Mouse (Mus musculus): ENCODE results near the gene Chd5. TPM values are rescaled to one million over a fixed set of nuclear protein-coding genes. Genes with fewer than 3 reads are reported as not detected.

Gene Chd5
- total and polyA plus RNA-seq, 2 experiments from 2014 or later, result 0.03 to 0.11 TPM

- Histone ChIP-seq H3K9me3 (replicated peaks; ENCODE audit: control insufficient read depth, low read length) (no peaks in the 10 kb centered on the region), H3K4me1 (ENCODE audit: control insufficient read depth, insufficient read depth) (peaks cover 13% of the 10 kb centered on the region; the same call in 1 of the 2 replicates), H3K27me3 (ENCODE audit: control insufficient read depth, insufficient read depth, low read length) (peaks cover 40% of the 10 kb centered on the region), H3K4me3 (ENCODE audit: low read depth, low read length) (no peak overlapping the region), H3K36me3 (replicated peaks; ENCODE audit: control insufficient read depth, insufficient read depth, low read length) (no peaks in the 10 kb centered on the region), H3K4me2 (ENCODE audit: low read depth, low read length) (no peak overlapping the region), H3K9ac (replicated peaks; ENCODE audit: low read depth, low read length) (no peak overlapping the region), H3K27ac (ENCODE audit: low read depth) (no peak overlapping the region)
- no peak for TF ChIP-seq EP300 (IDR thresholded peaks at IDR 0.05; ENCODE audit: low read depth)
- TF ChIP-seq CTCF (IDR thresholded peaks at IDR 0.05; ENCODE audit: low read depth), result peak; percentile 19; the same call in 1 of the 2 replicates
- WGBS, result 37% methylated on average over 10 of the region's 10 CpGs
- no peak for ATAC-seq (ENCODE audit: insufficient read depth, low read depth)
- no peak for DNase-seq (ENCODE audit: low spot score)
Measured at GRCm38 (mm10) chr4:152294188-152294929, 44.1 kb upstream of the Chd5 start.

GRCm38 (mm10) chr4:152295916-152296315 lies 42.5 kb upstream of the Chd5 start:
- Histone ChIP-seq H3K4me2 (ENCODE audit: low read depth, low read length) (no peak overlapping the region; the same call in 1 of the 2 replicates), H3K36me3 (replicated peaks; ENCODE audit: control insufficient read depth, insufficient read depth, low read length) (peaks cover 11% of the 10 kb centered on the region; the same call in 1 of the 2 replicates), H3K9ac (replicated peaks; ENCODE audit: low read depth, low read length) (no peak overlapping the region), H3K9me3 (replicated peaks; ENCODE audit: control insufficient read depth, low read length) (no peaks in the 10 kb centered on the region), H3K4me1 (ENCODE audit: control insufficient read depth, insufficient read depth) (peaks cover 10% of the 10 kb centered on the region; the same call in 1 of the 2 replicates), H3K4me3 (ENCODE audit: low read depth, low read length) (no peak overlapping the region), H3K27ac (ENCODE audit: low read depth) (no peak overlapping the region; the same call in 1 of the 2 replicates), H3K27me3 (ENCODE audit: control insufficient read depth, insufficient read depth, low read length) (peaks cover 25% of the 10 kb centered on the region)
- no peak for ATAC-seq (ENCODE audit: insufficient read depth, low read depth)
- WGBS, result 26% methylated on average over 4 of the region's 4 CpGs
- TF ChIP-seq EP300 (IDR thresholded peaks at IDR 0.05; ENCODE audit: low read depth) (no peak), CTCF (IDR thresholded peaks at IDR 0.05; ENCODE audit: low read depth) (no peak)
- no peak for DNase-seq (ENCODE audit: low spot score)

DNA sequence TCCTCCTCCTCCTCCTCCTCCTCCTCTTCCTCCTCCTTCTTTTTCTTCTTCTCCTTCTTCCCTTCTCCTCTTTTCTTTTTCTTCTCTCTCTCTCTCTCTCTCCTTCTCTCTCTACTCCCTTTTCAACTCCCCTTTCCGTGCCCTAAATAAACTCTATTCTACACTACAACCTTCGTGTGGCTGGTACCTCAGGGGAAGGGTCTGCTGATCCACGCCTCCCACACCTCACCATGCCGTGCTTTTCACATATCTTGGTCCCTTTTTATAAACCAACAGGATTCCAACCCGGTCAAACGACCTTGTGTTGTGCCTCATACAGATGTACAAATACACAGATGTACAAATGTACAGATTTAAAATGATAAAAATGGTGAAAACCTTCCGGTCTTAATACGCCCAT lies 42.1 kb upstream of the Chd5 start:
- 8% methylated on average over 8 of the region's 8 CpGs for WGBS
- Histone ChIP-seq H3K4me1 (ENCODE audit: control insufficient read depth, insufficient read depth) (peaks cover 10% of the 10 kb centered on the region; the same call in 1 of the 2 replicates), H3K4me2 (ENCODE audit: low read depth, low read length) (peak overlapping the region; percentile 63), H3K27me3 (ENCODE audit: control insufficient read depth, insufficient read depth, low read length) (peaks cover 21% of the 10 kb centered on the region), H3K36me3 (replicated peaks; ENCODE audit: control insufficient read depth, insufficient read depth, low read length) (peaks cover 16% of the 10 kb centered on the region; the same call in 1 of the 2 replicates), H3K9ac (replicated peaks; ENCODE audit: low read depth, low read length) (no peak overlapping the region; the same call in 1 of the 2 replicates), H3K9me3 (replicated peaks; ENCODE audit: control insufficient read depth, low read length) (no peaks in the 10 kb centered on the region), H3K27ac (ENCODE audit: low read depth) (peak overlapping the region; percentile 69), H3K4me3 (ENCODE audit: low read depth, low read length) (peak overlapping the region; percentile 88)
- TF ChIP-seq EP300 (IDR thresholded peaks at IDR 0.05; ENCODE audit: low read depth) (no peak), CTCF (IDR thresholded peaks at IDR 0.05; ENCODE audit: low read depth) (no peak)
- DNase-seq (ENCODE audit: low spot score) (no peak), ATAC-seq (ENCODE audit: insufficient read depth, low read depth) (no peak)

DNA sequence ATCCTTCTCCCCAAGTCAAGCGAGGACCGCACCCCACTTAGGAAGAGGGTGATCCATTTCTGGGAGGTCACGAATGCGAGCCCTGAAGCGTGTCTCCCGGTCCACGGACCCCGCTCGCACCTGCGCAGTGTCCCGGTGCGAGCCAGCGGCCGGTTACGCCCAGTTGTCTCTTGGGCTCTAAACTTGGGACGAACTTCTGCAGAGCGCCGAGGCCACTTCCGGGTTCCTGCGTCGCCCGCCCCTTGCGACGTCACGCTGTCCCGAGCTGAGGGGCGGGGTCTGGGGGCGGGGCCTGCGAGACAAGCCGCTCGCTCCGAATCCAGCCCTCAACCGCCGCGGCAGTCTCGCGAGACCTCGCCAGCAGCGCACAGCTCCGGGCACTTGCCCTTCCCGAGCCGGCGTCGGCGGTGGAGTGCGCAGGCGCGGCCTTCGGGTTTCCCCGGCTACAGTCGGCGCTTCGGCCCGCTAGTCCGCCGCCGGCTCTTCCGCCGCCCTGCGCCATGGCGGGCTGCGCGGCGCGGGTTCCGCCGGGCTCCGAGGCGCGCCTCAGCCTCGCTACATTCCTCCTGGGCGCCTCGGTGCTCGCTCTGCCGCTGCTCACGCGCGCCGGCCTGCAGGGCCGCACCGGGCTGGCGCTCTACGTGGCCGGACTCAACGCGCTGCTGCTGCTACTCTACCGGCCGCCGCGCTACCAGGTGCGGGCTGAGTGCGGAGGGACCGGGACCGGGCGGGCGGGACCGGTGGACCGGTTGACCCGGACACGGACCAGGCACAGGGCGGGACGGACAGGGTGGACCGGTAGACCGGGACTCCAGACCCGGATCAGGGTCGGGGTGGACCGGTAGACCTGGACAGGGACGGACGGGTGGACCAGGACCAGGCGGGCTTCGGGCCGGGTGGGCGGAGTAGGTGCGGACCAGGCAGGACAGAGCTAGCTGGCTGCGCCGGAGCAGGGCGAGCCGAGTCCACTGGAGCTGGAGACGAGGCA lies 41.3 kb upstream of the Chd5 start, which contains the start of gene Icmt:
TSS of gene Icmt (plus strand) at position 354 of the 988 bp plus-strand sequence.
- Histone ChIP-seq H3K36me3 (replicated peaks; ENCODE audit: control insufficient read depth, insufficient read depth, low read length) (peaks cover 21% of the 10 kb centered on the region; the same call in 1 of the 2 replicates), H3K4me2 (ENCODE audit: low read depth, low read length) (peak within 1 kb of the TSS; percentile 87), H3K4me3 (ENCODE audit: low read depth, low read length) (peak within 1 kb of the TSS; percentile 88), H3K9me3 (replicated peaks; ENCODE audit: control insufficient read depth, low read length) (no peaks in the 10 kb centered on the region), H3K27me3 (ENCODE audit: control insufficient read depth, insufficient read depth, low read length) (peaks cover 13% of the 10 kb centered on the region), H3K27ac (ENCODE audit: low read depth) (peak within 1 kb of the TSS; percentile 72), H3K4me1 (ENCODE audit: control insufficient read depth, insufficient read depth) (peaks cover 10% of the 10 kb centered on the region; the same call in 1 of the 2 replicates), H3K9ac (replicated peaks; ENCODE audit: low read depth, low read length) (peak within 1 kb of the TSS; percentile 93)
- ATAC-seq (ENCODE audit: insufficient read depth, low read depth) (peak; percentile 96), DNase-seq (ENCODE audit: low spot score) (peak; percentile 97)
- under 1% methylated on average over 107 of the region's 119 CpGs for WGBS
- TF ChIP-seq EP300 (IDR thresholded peaks at IDR 0.05; ENCODE audit: low read depth) (peak; percentile 77; the same call in 1 of the 2 replicates), CTCF (IDR thresholded peaks at IDR 0.05; ENCODE audit: low read depth) (no peak)

DNA sequence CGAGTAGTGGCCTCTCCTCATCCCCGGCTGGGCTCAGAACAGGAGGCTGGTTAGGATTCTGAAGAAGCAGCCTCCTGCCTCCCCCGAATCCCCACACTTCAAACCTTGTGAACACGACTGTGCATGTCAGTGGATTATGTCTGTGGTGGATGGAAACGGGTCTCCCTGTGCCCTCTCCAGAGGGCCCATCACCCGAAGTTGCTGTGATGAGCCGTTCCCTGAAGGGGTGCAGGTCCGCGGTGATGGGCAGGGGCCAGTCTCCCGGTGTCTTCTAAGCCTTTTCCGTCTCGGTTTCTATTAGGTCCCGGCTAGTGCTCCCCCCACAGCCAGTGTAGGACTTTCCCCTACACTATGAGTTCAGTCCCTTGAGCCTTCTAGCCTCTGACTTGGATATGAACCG lies 39.6 kb upstream of the Chd5 start:
- H3K9ac ChIP-seq (replicated peaks; ENCODE audit: low read depth, low read length), result no peak overlapping the region
- no peak for TF ChIP-seq EP300 (IDR thresholded peaks at IDR 0.05; ENCODE audit: low read depth)
- TF ChIP-seq CTCF (IDR thresholded peaks at IDR 0.05; ENCODE audit: low read depth), result no peak

More for the DNA sequence above, 39.6 kb upstream of the Chd5 start:
- WGBS, result 77% methylated on average over 14 of the region's 14 CpGs
- Histone ChIP-seq H3K9me3 (replicated peaks; ENCODE audit: control insufficient read depth, low read length) (no peaks in the 10 kb centered on the region), H3K27ac (ENCODE audit: low read depth) (no peak overlapping the region), H3K4me3 (ENCODE audit: low read depth, low read length) (no peak overlapping the region), H3K4me2 (ENCODE audit: low read depth, low read length) (no peak overlapping the region), H3K27me3 (ENCODE audit: control insufficient read depth, insufficient read depth, low read length) (no peaks in the 10 kb centered on the region), H3K4me1 (ENCODE audit: control insufficient read depth, insufficient read depth) (peaks cover 10% of the 10 kb centered on the region; the same call in 1 of the 2 replicates), H3K36me3 (replicated peaks; ENCODE audit: control insufficient read depth, insufficient read depth, low read length) (peaks cover 33% of the 10 kb centered on the region)
- DNase-seq (ENCODE audit: low spot score) (no peak), ATAC-seq (ENCODE audit: insufficient read depth, low read depth) (no peak)

All from heart, postnatal 0 days (tissue).